Mouse (Mus musculus) forebrain, embryonic 11.5 days (tissue): ENCODE data around the gene Rangrf. TPM values are rescaled to one million over a fixed set of nuclear protein-coding genes. Genes with fewer than 3 reads are reported as not detected.
A peak's percentile ranks its signal among the peaks of the same experiment; 100 is the strongest.

ENCODE experiments used
- ATAC-seq: fragments of 200-750 bp; cut with Nextera tagmentation; replicated peaks from 2 replicates; pipeline ENCODE4 v1.8.0; 2017; ENCODE audit warnings: moderate TSS enrichment; ENCODE audit not compliant: low FRiP score
- DNase-seq: peaks from one replicate; pipeline ENCODE4 v3.0.0-alpha.2; 2017; ENCODE audit warnings: low spot score
- H3K27ac ChIP-seq: fragments of 300-500 bp; sonication (generic); 2 replicates; pipeline ENCODE4 v1.5.1; 2014; ENCODE audit warnings: low read depth, low read length
- H3K27me3 ChIP-seq: fragments of 300-500 bp; sonication (generic); 2 replicates; pipeline ENCODE4 v1.6.1; 2014; ENCODE audit warnings: mild to moderate bottlenecking, low read length, mixed read lengths; ENCODE audit not compliant: control insufficient read depth, insufficient read depth
- H3K36me3 ChIP-seq: fragments of 300-500 bp; sonication (generic); 2 replicates; pipeline ENCODE4 v1.6.1; 2014; ENCODE audit warnings: mild to moderate bottlenecking, low read length, moderate library complexity, mixed read lengths; ENCODE audit not compliant: control insufficient read depth, insufficient read depth
- H3K4me1 ChIP-seq: fragments of 300-500 bp; sonication (generic); replicated peaks from 2 replicates; pipeline ENCODE4 v1.6.1; 2014; ENCODE audit warnings: low read length, mixed read lengths; ENCODE audit not compliant: control insufficient read depth, insufficient read depth
- H3K4me2 ChIP-seq: fragments of 300-500 bp; sonication (generic); 2 replicates; pipeline ENCODE4 v1.6.1; 2014; ENCODE audit warnings: low read depth, mild to moderate bottlenecking, low read length, moderate library complexity, mixed read lengths; ENCODE audit not compliant: severe bottlenecking
- H3K4me3 ChIP-seq: fragments of 300-500 bp; sonication (generic); 2 replicates; pipeline ENCODE4 v1.5.1; 2014; ENCODE audit warnings: low read depth, low read length
- H3K9ac ChIP-seq: fragments of 300-500 bp; sonication (generic); 2 replicates; pipeline ENCODE4 v1.6.1; 2014; ENCODE audit warnings: low read length
- H3K9me3 ChIP-seq: fragments of 300-500 bp; sonication (generic); 2 replicates; pipeline ENCODE4 v1.6.1; 2016; ENCODE audit warnings: low read length, mixed read lengths; ENCODE audit not compliant: control insufficient read depth
- whole genome bisulfite sequencing: fragments of 180-500 bp; shearing (Covaris S2); extraction: QIAGEN DNeasy Blood & Tissue Kit; methylation state at CpG from one replicate; pipeline ENCODE4 v1.1.7; 2014; 5-methylcytosine and 5-hydroxymethylcytosine counted together
- microRNA-seq: library from miRNA; unstranded; fragments of <30 nt; microRNA quantifications from one replicate; pipeline ENCODE4, GENCODE M21; 2016; ENCODE audit not compliant: insufficient number of aligned reads
- polyA plus RNA-seq: library from polyadenylated mRNA; unstranded; fragments of >200 nt; fragmentation: Nextera tagmentation; extraction: Ambion mirVana; gene quantifications from 2 replicates; pipeline ENCODE4 v1.2.1, GENCODE M21; 2014

Rangrf gene
- polyA plus RNA-seq, 1 experiment from 2014 or later = 64.8 TPM

DNA sequence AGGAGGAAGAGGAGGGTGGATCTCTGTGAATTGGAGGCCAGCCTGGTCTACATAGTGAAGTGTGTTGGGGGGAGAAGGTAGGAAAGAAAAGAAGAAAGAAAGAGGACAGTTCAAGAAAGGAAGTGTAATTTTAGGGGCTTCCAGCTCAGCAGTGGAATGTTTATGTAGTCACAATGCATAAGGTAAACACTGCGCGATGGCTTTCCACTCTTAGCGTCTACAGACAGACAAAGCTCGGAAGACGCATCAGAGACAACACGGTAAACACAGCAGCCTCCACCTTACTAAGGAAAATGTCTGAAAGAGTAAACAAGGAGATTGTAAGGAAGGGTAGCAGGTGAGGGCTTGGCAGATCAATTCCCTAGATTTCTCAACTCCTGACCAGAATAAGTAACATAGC is 45.0 kb downstream of the Rangrf start:
- no peaks in the 10 kb centered on the region for H3K4me1 ChIP-seq
- no peak overlapping the region for H3K4me3 ChIP-seq
- WGBS = 87% methylated on average over 6 of the region's 6 CpGs
- H3K27ac ChIP-seq = no peak overlapping the region
- ATAC-seq (no peak), DNase-seq (no peak)
- no peaks in the 10 kb centered on the region for H3K36me3 ChIP-seq
- no peaks in the 10 kb centered on the region for H3K27me3 ChIP-seq
- H3K9ac ChIP-seq = no peak overlapping the region
- no peaks in the 10 kb centered on the region for H3K9me3 ChIP-seq
- H3K4me2 ChIP-seq = no peak overlapping the region

DNA sequence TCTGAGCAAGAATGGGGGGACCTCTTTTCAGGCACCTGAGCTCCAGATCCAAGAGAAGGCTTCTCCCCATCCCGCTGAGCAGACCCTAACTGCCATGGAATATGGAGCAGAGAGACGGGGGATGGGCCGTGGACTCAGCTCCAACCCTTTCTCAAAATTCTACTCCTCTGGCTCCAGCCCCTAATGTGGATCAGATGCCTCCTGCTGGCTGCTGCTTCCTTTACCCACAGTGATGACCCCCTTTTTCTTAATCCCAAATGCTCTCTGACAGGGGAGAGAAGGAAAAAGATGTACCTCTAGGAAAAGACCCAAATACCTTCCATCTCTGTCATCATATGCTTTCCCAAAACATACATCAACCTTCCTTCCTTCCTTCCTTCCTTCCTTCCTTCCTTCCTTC is 48.0 kb downstream of the Rangrf start, which contains the start of gene Odf4:
Gene Odf4 (minus strand): TSS at position 101 of the 400 bp plus-strand sequence.
- Histone ChIP-seq H3K27me3 (no peaks in the 10 kb centered on the region), H3K4me3 (no peak within 1 kb of the TSS), H3K36me3 (no peaks in the 10 kb centered on the region), H3K9me3 (no peaks in the 10 kb centered on the region), H3K4me1 (no peaks in the 10 kb centered on the region), H3K4me2 (no peak within 1 kb of the TSS), H3K9ac (no peak within 1 kb of the TSS), H3K27ac (no peak within 1 kb of the TSS)
- WGBS = 74% methylated on average over 3 of the region's 3 CpGs
- no peak for ATAC-seq
- DNase-seq = no peak

DNA sequence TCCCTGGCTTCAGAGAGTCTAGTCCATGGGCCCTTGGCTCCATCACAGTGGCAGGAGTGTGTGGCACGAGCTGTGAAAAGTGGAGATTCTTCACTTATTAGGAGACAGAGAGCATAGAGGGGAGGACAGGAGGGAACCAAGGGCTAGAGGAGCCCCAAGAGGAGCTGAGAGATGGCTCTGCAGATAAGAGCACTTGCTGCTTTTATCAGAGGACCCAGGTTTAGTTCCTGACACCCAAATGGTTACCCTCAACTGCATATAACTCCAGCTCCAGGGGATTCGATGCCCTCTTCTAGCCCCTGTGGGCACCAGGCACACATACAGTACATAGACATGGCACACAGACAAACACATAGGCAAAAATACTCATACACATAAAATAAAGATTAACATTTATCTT is 50.2 kb downstream of the Rangrf start:
- no peak for ATAC-seq
- Histone ChIP-seq H3K4me1 (no peaks in the 10 kb centered on the region), H3K4me3 (no peak overlapping the region), H3K9ac (no peak overlapping the region), H3K27me3 (no peaks in the 10 kb centered on the region), H3K27ac (no peak overlapping the region), H3K9me3 (no peaks in the 10 kb centered on the region), H3K36me3 (no peaks in the 10 kb centered on the region), H3K4me2 (no peak overlapping the region)
- DNase-seq = no peak
- WGBS = 80% methylated on average over 2 of the region's 2 CpGs

DNA sequence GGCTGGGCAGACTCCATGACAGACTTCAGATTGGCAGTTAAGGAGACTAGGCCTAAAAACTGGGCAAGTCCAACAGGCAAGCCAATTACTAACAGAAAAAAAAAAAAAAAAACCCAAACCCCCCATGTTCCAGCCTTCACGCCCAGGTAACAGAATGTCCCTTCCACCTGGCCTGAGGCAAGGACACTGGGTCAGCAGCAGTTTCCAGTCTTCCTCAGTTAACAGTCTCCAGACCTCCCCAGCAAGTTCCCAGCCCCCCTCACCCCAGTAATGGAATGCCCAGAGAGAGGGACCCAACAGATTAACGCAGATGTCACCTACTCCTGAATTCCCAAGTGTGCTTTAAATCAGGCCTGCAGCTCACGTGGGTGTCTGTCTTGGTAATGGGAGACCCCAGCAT is 51.8 kb downstream of the Rangrf start:
- Histone ChIP-seq H3K4me1 (no peaks in the 10 kb centered on the region), H3K4me2 (no peak overlapping the region), H3K4me3 (no peak overlapping the region), H3K9me3 (no peaks in the 10 kb centered on the region), H3K36me3 (no peaks in the 10 kb centered on the region), H3K27ac (no peak overlapping the region), H3K27me3 (no peaks in the 10 kb centered on the region), H3K9ac (no peak overlapping the region)
- DNase-seq (no peak), ATAC-seq (no peak)
- WGBS = 69% methylated on average over 3 of the region's 3 CpGs

Small RNA genes within 50 kb of the gene (microRNA-seq; reads per million reads assigned to microRNA genes)
- gene Mir3062 = 30.3 reads per million, percentile 19 among the genes with 10 or more reads in this experiment

Other genes starting within 250 kb of the Rangrf start
- gene Ndel1, start 103.3 kb downstream of the Rangrf start, polyA plus RNA-seq = 46.9 and 51.2 TPM in 2 replicates
- gene Rnf222, start 86.6 kb downstream of the Rangrf start, polyA plus RNA-seq = not detected in 2 replicates
- 825 and 852 TPM in 2 replicates for gene Rpl26, start 73.6 kb downstream of the Rangrf start, polyA plus RNA-seq
- not detected in 2 replicates for gene Odf4, start 48.1 kb downstream of the Rangrf start, polyA plus RNA-seq
- 5.2 and 6.1 TPM in 2 replicates for gene Arhgef15, start 17.7 kb downstream of the Rangrf start, polyA plus RNA-seq
- 1.6 and 2.4 TPM in 2 replicates for gene Slc25a35, start 7.1 kb downstream of the Rangrf start, polyA plus RNA-seq
- 48.2 and 55.8 TPM in 2 replicates for gene Pfas, start 33.3 kb upstream of the Rangrf start, polyA plus RNA-seq
- gene Ctc1, start 40.7 kb upstream of the Rangrf start, polyA plus RNA-seq = 94.0 and 95.7 TPM in 2 replicates
- gene Aurkb, start 70.5 kb upstream of the Rangrf start, polyA plus RNA-seq = 199 and 209 TPM in 2 replicates
- gene Borcs6, start 84.5 kb upstream of the Rangrf start, polyA plus RNA-seq = 7.9 and 9.2 TPM in 2 replicates
- 60.3 and 60.6 TPM in 2 replicates for gene Tmem107, start 95.6 kb upstream of the Rangrf start, polyA plus RNA-seq
- gene Vamp2, start 113.3 kb upstream of the Rangrf start, polyA plus RNA-seq = 95.9 and 98.4 TPM in 2 replicates
- 8.2 and 10.0 TPM in 2 replicates for gene Per1, start 120.0 kb upstream of the Rangrf start, polyA plus RNA-seq
- 0.11 and 0.24 TPM in 2 replicates for gene Hes7, start 145.2 kb upstream of the Rangrf start, polyA plus RNA-seq
- 0.39 TPM in 1 of 2 replicates, not detected in the other for gene 9130213A22Rik, start 147.4 kb upstream of the Rangrf start, polyA plus RNA-seq
- not detected in 2 replicates for gene Aloxe3, start 150.7 kb upstream of the Rangrf start, polyA plus RNA-seq
- gene Alox12b, start 181.8 kb upstream of the Rangrf start, polyA plus RNA-seq = 0.08 TPM in 1 of 2 replicates, not detected in the other
- gene Alox8, start 222.7 kb upstream of the Rangrf start, polyA plus RNA-seq = 0.08 and 0.11 TPM in 2 replicates